Mouse (Mus musculus): ENCODE data around the gene Rtkn2. TPM values are rescaled to one million over a fixed set of nuclear protein-coding genes. Genes with fewer than 3 reads are reported as not detected.

The Rtkn2 gene
- polyA plus RNA-seq, 2 experiments from 2014 or later: 0.20 to 0.32 TPM

DNA sequence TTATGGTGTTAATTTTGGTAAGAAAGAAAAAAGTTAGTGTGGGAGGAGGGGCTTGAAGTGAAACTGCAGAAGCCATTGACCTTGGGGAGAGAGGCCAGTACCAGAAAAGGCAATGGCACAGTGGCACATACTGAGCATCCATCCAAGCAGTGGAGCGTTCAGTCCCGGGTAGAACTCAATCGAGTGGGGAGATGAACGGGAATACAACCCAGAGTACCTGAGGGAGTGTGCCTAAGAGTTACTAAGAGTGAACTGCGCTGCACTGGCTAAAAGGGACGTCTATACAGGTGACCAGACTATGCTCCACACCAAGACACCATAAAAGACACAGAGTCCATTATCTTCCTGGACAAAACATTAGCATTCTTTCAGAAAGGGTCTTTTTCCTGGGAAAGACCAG is 128.3 kb downstream of the Rtkn2 start:
- no peak for ATAC-seq

Other genes with a start within 250 kb of the Rtkn2 start
- gene Zfp365, start 66.9 kb upstream of the Rtkn2 start, polyA plus RNA-seq (2017; shearing (Covaris generic)): 1 to 10 TPM; 3.6 to 5.0 TPM